Mouse (Mus musculus): ENCODE data around the gene Zfp784. TPM values are rescaled to one million over a fixed set of nuclear protein-coding genes. Genes with fewer than 3 reads are reported as not detected.
"Not testable (repeated sequence)": the region's sequence is repeated elsewhere in the genome, so short reads cannot be mapped to it uniquely, and the experiment has no call there.

Zfp784 gene
- polyA plus RNA-seq, 1 experiment: 6.8 TPM

GRCm38 (mm10) chr7:5016057-5016456 is 22.2 kb downstream of the Zfp784 start:
- H3K27me3 ChIP-seq (replicated peaks; ENCODE audit: control insufficient read depth, insufficient read depth, low read length): no peaks in the 10 kb centered on the region
- TF ChIP-seq POLR2A (IDR thresholded peaks at IDR 0.05; ENCODE audit: low read depth, low read length) (no peak), CTCF (conservative IDR thresholded peaks at IDR 0.05; ENCODE audit: insufficient read depth, insufficient read length, low read depth, low read length) (no peak)
- WGBS: 32% methylated on average over 3 of the region's 3 CpGs
- no peaks in the 10 kb centered on the region for H3K36me3 ChIP-seq (ENCODE audit: control insufficient read depth, insufficient read depth, low read length)
- peak overlapping the region; percentile 87 for H3K27ac ChIP-seq (ENCODE audit: insufficient read depth, low read depth, low read length)
- H3K4me3 ChIP-seq (ENCODE audit: insufficient read depth, low read depth, low read length): peak overlapping the region; percentile 83
- DNase-seq: peak; percentile 64
- H3K4me1 ChIP-seq (ENCODE audit: control insufficient read depth, insufficient read depth, low read length): peaks cover 5% of the 10 kb centered on the region; the same call in 1 of the 2 replicates

GRCm38 (mm10) chr7:5015118-5016001 is 22.9 kb downstream of the Zfp784 start, which contains the start of gene Gm44973:
Gene Gm44973, plus strand, starts transcription at chr7:5015496.
- peak; percentile 97 for DNase-seq
- H3K27me3 ChIP-seq (replicated peaks; ENCODE audit: control insufficient read depth, insufficient read depth, low read length): no peaks in the 10 kb centered on the region
- H3K27ac ChIP-seq (ENCODE audit: insufficient read depth, low read depth, low read length): peak within 1 kb of the TSS; percentile 100
- WGBS: under 1% methylated on average over 74 of the region's 76 CpGs
- no peaks in the 10 kb centered on the region for H3K36me3 ChIP-seq (ENCODE audit: control insufficient read depth, insufficient read depth, low read length)
- TF ChIP-seq CTCF (conservative IDR thresholded peaks at IDR 0.05; ENCODE audit: insufficient read depth, insufficient read length, low read depth, low read length) (no peak), POLR2A (IDR thresholded peaks at IDR 0.05; ENCODE audit: low read depth, low read length) (peak; percentile 7)
- peaks cover 5% of the 10 kb centered on the region; the same call in 1 of the 2 replicates for H3K4me1 ChIP-seq (ENCODE audit: control insufficient read depth, insufficient read depth, low read length)
- H3K4me3 ChIP-seq (ENCODE audit: insufficient read depth, low read depth, low read length): peak within 1 kb of the TSS; percentile 83

GRCm38 (mm10) chr7:5014251-5015117 is 23.8 kb downstream of the Zfp784 start, which contains the start of the genes Zfp524 and Fiz1:
Gene Zfp524, plus strand, starts transcription at chr7:5014415.
Gene Fiz1, minus strand, starts transcription at chr7:5014697.
- peaks cover 5% of the 10 kb centered on the region; the same call in 1 of the 2 replicates for H3K4me1 ChIP-seq (ENCODE audit: control insufficient read depth, insufficient read depth, low read length)
- TF ChIP-seq CTCF (conservative IDR thresholded peaks at IDR 0.05; ENCODE audit: insufficient read depth, insufficient read length, low read depth, low read length): no peak
- TF ChIP-seq POLR2A (IDR thresholded peaks at IDR 0.05; ENCODE audit: low read depth, low read length): no peak
- no peaks in the 10 kb centered on the region for H3K27me3 ChIP-seq (replicated peaks; ENCODE audit: control insufficient read depth, insufficient read depth, low read length)
- peak within 1 kb of the TSS; percentile 100 for H3K27ac ChIP-seq (ENCODE audit: insufficient read depth, low read depth, low read length)
- H3K36me3 ChIP-seq (ENCODE audit: control insufficient read depth, insufficient read depth, low read length): no peaks in the 10 kb centered on the region
- H3K4me3 ChIP-seq (ENCODE audit: insufficient read depth, low read depth, low read length): peak within 1 kb of the TSS; percentile 83
- under 1% methylated on average over 42 of the region's 42 CpGs for WGBS
- DNase-seq: peak; percentile 99

- TF ChIP-seq POLR2A (IDR thresholded peaks at IDR 0.05; ENCODE audit: low read depth, low read length) (no peak), CTCF (conservative IDR thresholded peaks at IDR 0.05; ENCODE audit: insufficient read depth, insufficient read length, low read depth, low read length) (no peak)
- Histone ChIP-seq H3K27ac (ENCODE audit: insufficient read depth, low read depth, low read length) (no peak overlapping the region), H3K27me3 (replicated peaks; ENCODE audit: control insufficient read depth, insufficient read depth, low read length) (no peaks in the 10 kb centered on the region), H3K4me1 (ENCODE audit: control insufficient read depth, insufficient read depth, low read length) (peaks cover 3% of the 10 kb centered on the region; the same call in 1 of the 2 replicates), H3K4me3 (ENCODE audit: insufficient read depth, low read depth, low read length) (no peak overlapping the region), H3K36me3 (ENCODE audit: control insufficient read depth, insufficient read depth, low read length) (peaks cover 3% of the 10 kb centered on the region; the same call in 1 of the 2 replicates)
- 91% methylated on average over 27 of the region's 27 CpGs for WGBS
- no peak for DNase-seq
Measured at GRCm38 (mm10) chr7:5012681-5013513, 25.3 kb downstream of the Zfp784 start.

GRCm38 (mm10) chr7:5008229-5008628 is 30.0 kb downstream of the Zfp784 start:
- no peak overlapping the region for H3K4me3 ChIP-seq (ENCODE audit: insufficient read depth, low read depth, low read length)
- H3K4me1 ChIP-seq (ENCODE audit: control insufficient read depth, insufficient read depth, low read length): no peaks in the 10 kb centered on the region
- WGBS: 98% methylated on average over 26 of the region's 26 CpGs
- H3K27ac ChIP-seq (ENCODE audit: insufficient read depth, low read depth, low read length): no peak overlapping the region
- peaks cover 3% of the 10 kb centered on the region; the same call in 1 of the 2 replicates for H3K36me3 ChIP-seq (ENCODE audit: control insufficient read depth, insufficient read depth, low read length)
- no peak for TF ChIP-seq CTCF (conservative IDR thresholded peaks at IDR 0.05; ENCODE audit: insufficient read depth, insufficient read length, low read depth, low read length)
- no peak for TF ChIP-seq POLR2A (IDR thresholded peaks at IDR 0.05; ENCODE audit: low read depth, low read length)
- no peak for DNase-seq
- no peaks in the 10 kb centered on the region for H3K27me3 ChIP-seq (replicated peaks; ENCODE audit: control insufficient read depth, insufficient read depth, low read length)

- not testable (repeated sequence) for H3K36me3 ChIP-seq (ENCODE audit: control insufficient read depth, insufficient read depth, low read length); H3K4me1 ChIP-seq (ENCODE audit: control insufficient read depth, insufficient read depth, low read length); H3K27ac ChIP-seq (ENCODE audit: insufficient read depth, low read depth, low read length); H3K4me3 ChIP-seq (ENCODE audit: insufficient read depth, low read depth, low read length); DNase-seq; H3K27me3 ChIP-seq (replicated peaks; ENCODE audit: control insufficient read depth, insufficient read depth, low read length)
- WGBS: 74% methylated on average over 8 of the region's 8 CpGs
Measured at GRCm38 (mm10) chr7:5002876-5003275, 35.4 kb downstream of the Zfp784 start.
